Mouse (Mus musculus) cortical plate, adult 2 months (tissue): ENCODE data around the gene Cox17. TPM values are rescaled to one million over a fixed set of nuclear protein-coding genes. Genes with fewer than 3 reads are reported as not detected.
A peak's percentile ranks its signal among the peaks of the same experiment; 100 is the strongest.

ENCODE experiments used
- H3K27ac ChIP-seq: fragments of 200-500 bp; 2 replicates; pipeline ENCODE4 v1.5.1; 2012; ENCODE audit warnings: low read length, control low read depth, inconsistent platforms; ENCODE audit not compliant: insufficient read depth
- H3K4me1 ChIP-seq: fragments of 200-500 bp; 2 replicates; pipeline ENCODE4 v1.6.1; 2011; ENCODE audit warnings: low read length; ENCODE audit not compliant: control insufficient read depth, insufficient read depth
- H3K4me3 ChIP-seq: fragments of 200-500 bp; 2 replicates; pipeline ENCODE4 v1.5.1; 2011; ENCODE audit warnings: mild to moderate bottlenecking, low read length, control low read depth; ENCODE audit not compliant: insufficient read depth
- CTCF ChIP-seq: fragments of 200-500 bp; IDR thresholded peaks from 2 replicates; pipeline ENCODE4 v1.5.1; 2011; ENCODE audit warnings: mild to moderate bottlenecking, control low read depth, low read length; ENCODE audit not compliant: insufficient read depth; ENCODE audit errors: extremely low read depth
- POLR2A ChIP-seq: fragments of 200-500 bp; IDR thresholded peaks from 2 replicates; pipeline ENCODE4 v1.6.1; 2011; ENCODE audit warnings: mild to moderate bottlenecking, low read length, control low read depth; ENCODE audit not compliant: insufficient read depth; ENCODE audit errors: extremely low read depth
- polyA plus RNA-seq: library from polyadenylated mRNA; depleted of rRNA; stranded (reverse); fragments of >200 nt; gene quantifications from 2 replicates; pipeline ENCODE4 v1.2.3, GENCODE M21; 2012

The Cox17 gene
- polyA plus RNA-seq, 1 experiment, result 239 TPM

DNA sequence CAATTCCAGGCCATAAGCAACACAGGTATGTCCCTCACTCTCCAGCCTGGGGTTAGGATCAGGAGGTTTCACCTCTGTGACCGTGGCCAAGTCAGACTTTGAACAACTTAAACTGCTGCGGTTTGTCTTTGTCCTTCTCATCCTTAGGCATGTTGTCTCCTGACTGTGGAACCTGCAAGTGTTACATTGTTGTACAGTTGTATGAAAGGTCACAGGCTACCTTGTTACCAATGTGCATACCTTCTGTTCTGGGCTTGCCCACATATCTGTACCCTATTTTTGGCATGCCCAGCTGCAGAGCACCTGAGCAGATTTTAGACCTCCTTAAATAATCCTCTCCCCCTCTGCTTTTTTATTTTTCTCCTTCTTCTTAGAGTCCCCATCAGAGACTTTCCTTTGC, 12.4 kb downstream of the Cox17 start:
- no peaks in the 10 kb centered on the region for H3K4me1 ChIP-seq
- no peak overlapping the region for H3K27ac ChIP-seq
- TF ChIP-seq CTCF (no peak), POLR2A (no peak)
- no peak overlapping the region for H3K4me3 ChIP-seq

- TF ChIP-seq POLR2A (no peak), CTCF (no peak)
- no peaks in the 10 kb centered on the region for H3K4me1 ChIP-seq
- no peak overlapping the region for H3K4me3 ChIP-seq
- H3K27ac ChIP-seq, result no peak overlapping the region
Observed at GRCm38 (mm10) chr16:38359857-38360256, 13.1 kb downstream of the Cox17 start.

- no peak overlapping the region for H3K4me3 ChIP-seq
- H3K4me1 ChIP-seq, result no peaks in the 10 kb centered on the region
- no peak overlapping the region for H3K27ac ChIP-seq
- TF ChIP-seq CTCF, result no peak
- no peak for TF ChIP-seq POLR2A
Observed at GRCm38 (mm10) chr16:38360317-38360716, 13.5 kb downstream of the Cox17 start.

DNA sequence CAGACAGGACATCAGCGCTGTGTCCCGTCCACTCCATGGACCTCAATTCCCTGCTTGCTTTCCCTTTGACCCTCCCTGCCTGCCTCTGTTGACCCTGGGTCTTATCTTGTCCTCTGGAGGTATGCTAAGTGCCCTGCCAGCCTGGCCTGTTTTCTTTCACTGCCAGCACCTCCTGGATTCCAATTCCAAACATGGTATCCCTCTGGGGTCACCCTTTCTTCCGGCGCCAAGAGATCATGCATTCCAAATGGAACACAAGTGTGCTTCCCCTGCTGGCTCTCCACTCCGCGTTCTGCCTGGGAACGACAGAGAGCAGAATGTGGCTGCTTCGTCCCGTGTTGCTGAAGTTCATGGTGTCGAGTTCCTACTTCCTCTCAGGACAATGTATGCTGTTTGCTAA, 15.1 kb downstream of the Cox17 start, which contains the start of gene Popdc2:
TSS of gene Popdc2 (plus strand) at position 277 of the 400 bp plus-strand sequence.
- no peak within 1 kb of the TSS for H3K27ac ChIP-seq

GRCm38 (mm10) chr16:38362493-38363255, 15.9 kb downstream of the Cox17 start:
- Histone ChIP-seq H3K27ac (no peak overlapping the region), H3K4me1 (peaks cover 2% of the 10 kb centered on the region; the same call in 1 of the 2 replicates), H3K4me3 (no peak overlapping the region)
- TF ChIP-seq CTCF, result no peak
- TF ChIP-seq POLR2A, result no peak

More for the DNA sequence above, 15.1 kb downstream of the Cox17 start, which contains the start of gene Popdc2:
- Histone ChIP-seq H3K4me3 (no peak within 1 kb of the TSS), H3K4me1 (peaks cover 2% of the 10 kb centered on the region; the same call in 1 of the 2 replicates)
- TF ChIP-seq CTCF (no peak), POLR2A (no peak)

GRCm38 (mm10) chr16:38363256-38363595, 16.4 kb downstream of the Cox17 start:
- Histone ChIP-seq H3K4me1 (peaks cover 2% of the 10 kb centered on the region; the same call in 1 of the 2 replicates), H3K4me3 (no peak overlapping the region), H3K27ac (no peak overlapping the region)
- TF ChIP-seq CTCF, result no peak
- no peak for TF ChIP-seq POLR2A

- H3K27ac ChIP-seq, result no peak overlapping the region
- H3K4me1 ChIP-seq, result peaks cover 2% of the 10 kb centered on the region; the same call in 1 of the 2 replicates
- no peak overlapping the region for H3K4me3 ChIP-seq
- TF ChIP-seq CTCF (no peak), POLR2A (no peak)
Observed at GRCm38 (mm10) chr16:38363657-38364056, 16.9 kb downstream of the Cox17 start.

DNA sequence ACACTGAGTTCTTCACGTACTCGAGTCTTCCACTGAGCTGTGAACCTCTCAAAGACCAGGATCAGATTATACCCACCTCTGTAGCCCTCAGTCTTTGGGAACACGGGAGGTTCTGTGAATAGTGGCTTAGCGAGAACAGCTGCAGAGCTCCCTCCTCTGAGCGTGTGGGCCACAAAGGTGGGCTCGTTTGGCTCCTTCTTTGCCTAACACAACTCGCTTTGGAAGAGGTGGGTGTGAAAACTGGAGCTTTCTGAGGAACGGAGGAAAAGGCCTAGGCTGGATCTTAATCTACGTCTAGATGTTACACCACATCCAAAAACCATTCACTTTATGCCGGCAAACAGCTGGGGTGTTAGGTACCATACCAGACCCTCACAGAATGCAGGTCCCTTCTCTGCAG, 18.6 kb downstream of the Cox17 start:
- H3K27ac ChIP-seq, result no peak overlapping the region
- H3K4me3 ChIP-seq, result no peak overlapping the region
- peaks cover 2% of the 10 kb centered on the region; the same call in 1 of the 2 replicates for H3K4me1 ChIP-seq
- TF ChIP-seq POLR2A (no peak), CTCF (no peak)

- Histone ChIP-seq H3K4me3 (no peak overlapping the region), H3K27ac (no peak overlapping the region), H3K4me1 (peaks cover 2% of the 10 kb centered on the region; the same call in 1 of the 2 replicates)
- TF ChIP-seq CTCF, result no peak
- no peak for TF ChIP-seq POLR2A
Observed at GRCm38 (mm10) chr16:38366231-38366630, 19.4 kb downstream of the Cox17 start.

- no peak overlapping the region for H3K27ac ChIP-seq
- no peak for TF ChIP-seq CTCF
- 0 out of 2 replicates have a peak, but pooled peaks have one; percentile 7 for TF ChIP-seq POLR2A
- no peak overlapping the region for H3K4me3 ChIP-seq
- peaks cover 2% of the 10 kb centered on the region; the same call in 1 of the 2 replicates for H3K4me1 ChIP-seq
Observed at GRCm38 (mm10) chr16:38368336-38368735, 21.5 kb downstream of the Cox17 start.
